Mouse (Mus musculus): ENCODE measurements around the gene Efhd1. TPM values are rescaled to one million over a fixed set of nuclear protein-coding genes. Genes with fewer than 3 reads are reported as not detected.

Gene Efhd1
- polyA plus RNA-seq (2014; fragmentation: Illumina TruSeq; extraction: RNeasy Lipid Tissue Mini Kit (QIAGEN cat#74804); ENCODE audit: insufficient read depth, low read depth, low replicate concordance), result 1.1 TPM

DNA sequence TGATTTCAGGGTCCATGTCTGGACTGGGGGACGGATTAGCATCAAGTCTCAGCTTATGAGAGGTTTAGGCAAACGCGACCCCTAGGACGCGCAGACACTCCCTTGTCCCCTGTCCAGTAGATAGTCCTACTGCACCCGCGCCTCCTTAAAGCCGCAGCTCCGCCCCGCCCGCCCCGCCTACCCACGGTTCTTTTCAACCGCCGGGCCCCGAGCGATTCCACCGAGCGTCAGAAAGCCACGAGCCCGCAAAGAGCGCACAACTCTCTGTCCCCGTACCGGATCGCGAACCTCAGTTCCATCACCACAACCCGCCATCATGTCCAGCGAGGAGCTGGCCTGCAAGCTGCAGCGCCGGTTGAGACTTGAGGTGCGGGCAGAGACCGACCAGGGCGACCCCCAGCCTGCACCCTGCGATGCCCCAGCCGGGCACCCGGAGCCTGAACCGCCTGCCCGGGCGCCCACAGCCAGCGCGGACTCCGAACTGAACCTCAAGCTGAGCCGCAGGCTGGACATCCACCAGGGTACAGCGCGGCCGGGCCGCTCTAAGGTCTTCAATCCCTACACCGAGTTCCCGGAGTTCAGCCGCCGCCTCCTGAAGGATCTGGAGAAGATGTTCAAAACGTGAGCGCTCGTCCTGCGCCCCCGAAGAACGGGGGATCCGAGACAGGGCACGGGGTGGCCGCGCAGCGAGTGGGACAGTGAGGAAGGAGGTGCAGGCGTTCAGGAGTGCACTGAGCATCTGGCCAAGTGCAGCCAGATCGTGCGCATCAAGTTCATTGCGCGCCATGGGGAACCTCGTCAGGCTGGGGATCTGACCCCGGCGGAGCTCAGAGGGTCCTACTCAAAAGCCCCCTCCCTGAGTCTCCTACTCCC lies at the start of gene Efhd1:
Gene Efhd1, plus strand, starts transcription at position 230 of the 873 bp plus-strand sequence.

DNA sequence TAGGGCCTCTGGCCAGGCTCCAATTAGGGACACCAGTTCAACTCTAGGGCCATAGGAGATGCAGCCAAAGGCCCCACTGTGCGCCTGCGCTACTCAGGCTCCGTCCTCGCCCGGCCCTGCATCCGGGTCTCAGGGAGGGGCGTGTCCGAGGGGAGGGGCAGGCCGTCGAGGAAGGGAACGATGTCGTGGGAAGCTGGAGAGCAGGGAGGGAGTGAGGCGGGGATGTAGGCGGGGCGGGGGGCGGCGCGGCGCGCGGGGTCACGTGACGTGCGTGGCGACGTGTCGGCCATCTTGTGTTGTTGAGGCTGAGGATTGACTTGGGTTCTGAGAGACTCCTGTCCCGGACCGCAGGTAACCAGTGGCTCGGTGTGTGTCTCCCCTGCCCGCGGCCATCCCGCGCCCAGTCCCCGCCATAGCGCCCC lies 62.6 kb downstream of the Efhd1 start, which contains the start of gene Gigyf2:
Gene Gigyf2, plus strand, starts transcription at position 257 of the 422 bp plus-strand sequence.

Other genes with a start within 250 kb of the Efhd1 start
- gene Alppl2, start 174.4 kb upstream of the Efhd1 start, polyA plus RNA-seq (2014; fragmentation: Illumina TruSeq; extraction: RNeasy Lipid Tissue Mini Kit (QIAGEN cat#74804); ENCODE audit: insufficient read depth, low read depth, low replicate concordance), result not detected
- not detected for gene Alpi, start 162.8 kb upstream of the Efhd1 start, polyA plus RNA-seq (2014; fragmentation: Illumina TruSeq; extraction: RNeasy Lipid Tissue Mini Kit (QIAGEN cat#74804); ENCODE audit: insufficient read depth, low read depth, low replicate concordance)
- gene Akp3, start 139.4 kb upstream of the Efhd1 start, polyA plus RNA-seq (2014; fragmentation: Illumina TruSeq; extraction: RNeasy Lipid Tissue Mini Kit (QIAGEN cat#74804); ENCODE audit: insufficient read depth, low read depth, low replicate concordance), result not detected
- not detected for gene Ecel1, start 107.8 kb upstream of the Efhd1 start, polyA plus RNA-seq (2014; fragmentation: Illumina TruSeq; extraction: RNeasy Lipid Tissue Mini Kit (QIAGEN cat#74804); ENCODE audit: insufficient read depth, low read depth, low replicate concordance)
- not detected for gene Prss56, start 81.0 kb upstream of the Efhd1 start, polyA plus RNA-seq (2014; fragmentation: Illumina TruSeq; extraction: RNeasy Lipid Tissue Mini Kit (QIAGEN cat#74804); ENCODE audit: insufficient read depth, low read depth, low replicate concordance)
- not detected for gene Chrnd, start 73.8 kb upstream of the Efhd1 start, polyA plus RNA-seq (2014; fragmentation: Illumina TruSeq; extraction: RNeasy Lipid Tissue Mini Kit (QIAGEN cat#74804); ENCODE audit: insufficient read depth, low read depth, low replicate concordance)
- gene Chrng, start 59.7 kb upstream of the Efhd1 start, polyA plus RNA-seq (2014; fragmentation: Illumina TruSeq; extraction: RNeasy Lipid Tissue Mini Kit (QIAGEN cat#74804); ENCODE audit: insufficient read depth, low read depth, low replicate concordance), result not detected
- gene Eif4e2, start 50.4 kb upstream of the Efhd1 start, polyA plus RNA-seq (2014; fragmentation: Illumina TruSeq; extraction: RNeasy Lipid Tissue Mini Kit (QIAGEN cat#74804); ENCODE audit: insufficient read depth, low read depth, low replicate concordance), result 40.2 TPM
- 15.7 TPM for gene Gigyf2, start 62.6 kb downstream of the Efhd1 start, polyA plus RNA-seq (2014; fragmentation: Illumina TruSeq; extraction: RNeasy Lipid Tissue Mini Kit (QIAGEN cat#74804); ENCODE audit: insufficient read depth, low read depth, low replicate concordance)
- 11.0 TPM for gene Kcnj13, start 130.4 kb downstream of the Efhd1 start, polyA plus RNA-seq (2014; fragmentation: Illumina TruSeq; extraction: RNeasy Lipid Tissue Mini Kit (QIAGEN cat#74804); ENCODE audit: insufficient read depth, low read depth, low replicate concordance)
- not detected for gene Snorc, start 205.9 kb downstream of the Efhd1 start, polyA plus RNA-seq (2014; fragmentation: Illumina TruSeq; extraction: RNeasy Lipid Tissue Mini Kit (QIAGEN cat#74804); ENCODE audit: insufficient read depth, low read depth, low replicate concordance)
- gene Neu2, start 245.5 kb downstream of the Efhd1 start, polyA plus RNA-seq (2014; fragmentation: Illumina TruSeq; extraction: RNeasy Lipid Tissue Mini Kit (QIAGEN cat#74804); ENCODE audit: insufficient read depth, low read depth, low replicate concordance), result 1.3 TPM